Mouse (Mus musculus) hindbrain, embryonic 16.5 days (tissue): ENCODE measurements at regions not wholly inside any gene's neighbourhood (a gene's known extent, or its start where the extent isn't known, plus 50 kb on each side); places are given as distances from the start of the nearest gene placed in this dataset.

Experiments used
- ATAC-seq: fragments of 200-750 bp; cut with Nextera tagmentation; 2 replicates; pipeline ENCODE4 v1.8.0; 2017; ENCODE audit warnings: moderate TSS enrichment, moderate library complexity
- H3K27ac ChIP-seq: fragments of 300-500 bp; sonication (generic); 2 replicates; pipeline ENCODE4 v1.5.1; 2014; ENCODE audit warnings: low read depth, mild to moderate bottlenecking, control low read depth, low read length, moderate library complexity
- H3K27me3 ChIP-seq: fragments of 300-500 bp; sonication (generic); replicated peaks from 2 replicates; pipeline ENCODE4 v1.6.1; 2014; ENCODE audit warnings: low read length; ENCODE audit not compliant: control insufficient read depth, insufficient read depth
- H3K36me3 ChIP-seq: fragments of 300-500 bp; sonication (generic); 2 replicates; pipeline ENCODE4 v1.6.1; 2014; ENCODE audit warnings: mild to moderate bottlenecking, low read length, moderate library complexity, mixed read lengths; ENCODE audit not compliant: control insufficient read depth, insufficient read depth
- H3K4me1 ChIP-seq: fragments of 300-500 bp; sonication (generic); 2 replicates; pipeline ENCODE4 v1.6.1; 2014; ENCODE audit warnings: low read depth, low read length; ENCODE audit not compliant: control insufficient read depth, insufficient read depth
- H3K4me2 ChIP-seq: fragments of 300-500 bp; sonication (generic); 2 replicates; pipeline ENCODE4 v1.6.1; 2014; ENCODE audit warnings: mild to moderate bottlenecking, low read length, control low read depth, moderate library complexity
- H3K4me3 ChIP-seq: fragments of 300-500 bp; sonication (generic); 2 replicates; pipeline ENCODE4 v1.5.1; 2014; ENCODE audit warnings: mild to moderate bottlenecking, low read length, control low read depth, moderate library complexity
- H3K9ac ChIP-seq: fragments of 300-500 bp; sonication (generic); 2 replicates; pipeline ENCODE4 v1.6.1; 2014; ENCODE audit warnings: low read depth, mild to moderate bottlenecking, control low read depth, low read length, moderate library complexity
- H3K9me3 ChIP-seq: fragments of 300-500 bp; sonication (generic); 2 replicates; pipeline ENCODE4 v1.6.1; 2014; ENCODE audit warnings: mild to moderate bottlenecking, low read length, moderate library complexity; ENCODE audit not compliant: control insufficient read depth
- WGBS: fragments of 180-500 bp; shearing (Covaris S2); extraction: QIAGEN DNeasy Blood & Tissue Kit; methylation state at CpG from one replicate; pipeline ENCODE4 v1.1.7; 2014; 5-methylcytosine and 5-hydroxymethylcytosine counted together

GRCm38 (mm10) chr11:20985069-20985759 lies 105.9 kb upstream of the Peli1 start:
- Histone ChIP-seq H3K9me3 (no peaks in the 10 kb centered on the region), H3K27me3 (no peaks in the 10 kb centered on the region)
- WGBS: 63% methylated on average over 6 of the region's 6 CpGs

GRCm38 (mm10) chr11:20985771-20986170 lies 105.3 kb upstream of the Peli1 start:
- Histone ChIP-seq H3K36me3 (no peaks in the 10 kb centered on the region), H3K4me3 (no peak overlapping the region), H3K4me2 (no peak overlapping the region), H3K4me1 (peaks cover 7% of the 10 kb centered on the region), H3K27me3 (no peaks in the 10 kb centered on the region), H3K27ac (no peak overlapping the region), H3K9ac (no peak overlapping the region), H3K9me3 (no peaks in the 10 kb centered on the region)
- ATAC-seq: no peak
- WGBS: 42% methylated on average over 4 of the region's 4 CpGs

More at GRCm38 (mm10) chr11:20985069-20985759, 105.9 kb upstream of the Peli1 start:
- peaks cover 7% of the 10 kb centered on the region for H3K4me1 ChIP-seq
- no peak overlapping the region for H3K4me3 ChIP-seq
- no peak overlapping the region for H3K9ac ChIP-seq
- H3K36me3 ChIP-seq: no peaks in the 10 kb centered on the region
- no peak overlapping the region for H3K4me2 ChIP-seq
- no peak overlapping the region for H3K27ac ChIP-seq
- ATAC-seq: no peak

GRCm38 (mm10) chr11:20987171-20987815 lies 103.8 kb upstream of the Peli1 start:
- Histone ChIP-seq H3K27ac (peak overlapping the region; percentile 77), H3K36me3 (no peaks in the 10 kb centered on the region), H3K9ac (no peak overlapping the region), H3K4me1 (peaks cover 7% of the 10 kb centered on the region), H3K9me3 (no peaks in the 10 kb centered on the region), H3K27me3 (no peaks in the 10 kb centered on the region), H3K4me3 (no peak overlapping the region), H3K4me2 (peak overlapping the region; percentile 34)
- ATAC-seq: peak; percentile 80
- WGBS: 37% methylated on average over 5 of the region's 5 CpGs

- Histone ChIP-seq H3K9ac (no peak overlapping the region), H3K36me3 (no peaks in the 10 kb centered on the region), H3K27ac (peak overlapping the region; percentile 71), H3K4me1 (peaks cover 7% of the 10 kb centered on the region), H3K4me2 (peak overlapping the region; percentile 34), H3K4me3 (no peak overlapping the region), H3K9me3 (no peaks in the 10 kb centered on the region), H3K27me3 (no peaks in the 10 kb centered on the region)
- WGBS: 44% methylated on average over 11 of the region's 11 CpGs
- peak; percentile 99 for ATAC-seq
These were observed 103.2 kb upstream of the Peli1 start for GRCm38 (mm10) chr11:20987841-20988251.

GRCm38 (mm10) chr11:20988871-20989270 lies 102.2 kb upstream of the Peli1 start:
- WGBS: 93% methylated on average over 3 of the region's 3 CpGs
- Histone ChIP-seq H3K27ac (no peak overlapping the region), H3K9ac (no peak overlapping the region), H3K4me2 (no peak overlapping the region), H3K4me3 (no peak overlapping the region), H3K9me3 (no peaks in the 10 kb centered on the region), H3K27me3 (no peaks in the 10 kb centered on the region), H3K4me1 (peaks cover 7% of the 10 kb centered on the region), H3K36me3 (no peaks in the 10 kb centered on the region)
- ATAC-seq: no peak

- Histone ChIP-seq H3K4me3 (no peak overlapping the region), H3K9ac (no peak overlapping the region), H3K4me2 (no peak overlapping the region), H3K27ac (no peak overlapping the region), H3K36me3 (no peaks in the 10 kb centered on the region), H3K27me3 (no peaks in the 10 kb centered on the region), H3K4me1 (no peaks in the 10 kb centered on the region), H3K9me3 (0 out of 2 replicates have a peak, but pooled peaks cover 4% of the 10 kb centered on the region)
- 92% methylated on average over 4 of the region's 4 CpGs for WGBS
- no peak for ATAC-seq
These were observed 97.5 kb upstream of the Peli1 start for GRCm38 (mm10) chr11:20993580-20993979.

GRCm38 (mm10) chr11:21001400-21001799 lies 89.7 kb upstream of the Peli1 start:
- Histone ChIP-seq H3K27ac (no peak overlapping the region), H3K36me3 (no peaks in the 10 kb centered on the region), H3K9me3 (0 out of 2 replicates have a peak, but pooled peaks cover 4% of the 10 kb centered on the region), H3K4me1 (no peaks in the 10 kb centered on the region), H3K4me3 (no peak overlapping the region), H3K27me3 (no peaks in the 10 kb centered on the region), H3K9ac (no peak overlapping the region), H3K4me2 (no peak overlapping the region)
- ATAC-seq: no peak
- 91% methylated on average over 3 of the region's 3 CpGs for WGBS

GRCm38 (mm10) chr11:21007222-21007621 lies 83.9 kb upstream of the Peli1 start:
- no peak for ATAC-seq
- Histone ChIP-seq H3K9me3 (no peaks in the 10 kb centered on the region), H3K9ac (no peak overlapping the region), H3K27me3 (no peaks in the 10 kb centered on the region), H3K4me1 (no peaks in the 10 kb centered on the region), H3K4me3 (no peak overlapping the region), H3K36me3 (no peaks in the 10 kb centered on the region), H3K4me2 (no peak overlapping the region), H3K27ac (no peak overlapping the region)
- 90% methylated on average over 5 of the region's 5 CpGs for WGBS

GRCm38 (mm10) chr11:21009505-21009904 lies 81.6 kb upstream of the Peli1 start:
- 83% methylated on average over 3 of the region's 3 CpGs for WGBS
- H3K27ac ChIP-seq: no peak overlapping the region

More at GRCm38 (mm10) chr11:21009505-21009904, 81.6 kb upstream of the Peli1 start:
- Histone ChIP-seq H3K4me1 (no peaks in the 10 kb centered on the region), H3K4me2 (no peak overlapping the region), H3K4me3 (no peak overlapping the region), H3K36me3 (no peaks in the 10 kb centered on the region), H3K9ac (no peak overlapping the region), H3K27me3 (no peaks in the 10 kb centered on the region), H3K9me3 (no peaks in the 10 kb centered on the region)
- ATAC-seq: no peak
